Mouse (Mus musculus) neural tube, embryonic 11.5 days (tissue): ENCODE results near the gene Nav2. TPM values are rescaled to one million over a fixed set of nuclear protein-coding genes. Genes with fewer than 3 reads are reported as not detected.

ENCODE experiments used
- ATAC-seq: fragments of 200-750 bp; cut with Nextera tagmentation; 2 replicates; pipeline ENCODE4 v1.8.0; 2017; ENCODE audit warnings: moderate number of reproducible peaks, mild to moderate bottlenecking, moderate TSS enrichment, moderate library complexity; ENCODE audit not compliant: insufficient read depth, low FRiP score, low TSS enrichment
- DNase-seq: peaks from one replicate; pipeline ENCODE4 v3.0.0-alpha.2; 2015; ENCODE audit warnings: low spot score
- H3K27ac ChIP-seq: fragments of 300-500 bp; sonication (generic); 2 replicates; pipeline ENCODE4 v1.5.1; 2014; ENCODE audit warnings: low read depth, mild to moderate bottlenecking, low read length
- H3K27me3 ChIP-seq: fragments of 300-500 bp; sonication (generic); 2 replicates; pipeline ENCODE4 v1.6.1; 2014; ENCODE audit warnings: mild to moderate bottlenecking, low read length, mixed read lengths; ENCODE audit not compliant: control insufficient read depth, insufficient read depth
- H3K36me3 ChIP-seq: fragments of 300-500 bp; sonication (generic); 2 replicates; pipeline ENCODE4 v1.6.1; 2014; ENCODE audit warnings: mild to moderate bottlenecking, low read length, moderate library complexity, mixed read lengths; ENCODE audit not compliant: control insufficient read depth, insufficient read depth
- H3K4me1 ChIP-seq: fragments of 300-500 bp; sonication (generic); 2 replicates; pipeline ENCODE4 v1.6.1; 2014; ENCODE audit warnings: low read length, mixed read lengths; ENCODE audit not compliant: control insufficient read depth, insufficient read depth
- H3K4me2 ChIP-seq: fragments of 300-500 bp; sonication (generic); 2 replicates; pipeline ENCODE4 v1.6.1; 2014; ENCODE audit warnings: low read depth, mild to moderate bottlenecking, moderate library complexity
- H3K4me3 ChIP-seq: fragments of 300-500 bp; sonication (generic); 2 replicates; pipeline ENCODE4 v1.5.1; 2014; ENCODE audit warnings: low read depth, low read length
- H3K9ac ChIP-seq: fragments of 300-500 bp; sonication (generic); 2 replicates; pipeline ENCODE4 v1.6.1; 2014; ENCODE audit warnings: mild to moderate bottlenecking, low read length
- H3K9me3 ChIP-seq: fragments of 300-500 bp; sonication (generic); 2 replicates; pipeline ENCODE4 v1.6.1; 2016; ENCODE audit warnings: low read length; ENCODE audit not compliant: control insufficient read depth
- WGBS: fragments of 180-500 bp; shearing (Covaris S2); extraction: QIAGEN DNeasy Blood & Tissue Kit; methylation state at CpG from one replicate; pipeline ENCODE4 v1.1.7; 2014; 5-methylcytosine and 5-hydroxymethylcytosine counted together
- polyA plus RNA-seq: library from polyadenylated mRNA; unstranded; fragments of >200 nt; fragmentation: Nextera tagmentation; extraction: Ambion mirVana; gene quantifications from 2 replicates; pipeline ENCODE4 v1.2.1, GENCODE M21; 2014

Nav2 gene
- polyA plus RNA-seq, 1 experiment from 2014 or later: 19.2 TPM

- Histone ChIP-seq H3K9me3 (no peaks in the 10 kb centered on the region), H3K27ac (no peak overlapping the region), H3K4me3 (peak overlapping the region; percentile 14), H3K27me3 (no peaks in the 10 kb centered on the region), H3K4me2 (peak overlapping the region; percentile 43), H3K36me3 (no peaks in the 10 kb centered on the region), H3K4me1 (peaks cover 11% of the 10 kb centered on the region; the same call in 1 of the 2 replicates), H3K9ac (peak overlapping the region; percentile 23; the same call in 1 of the 2 replicates)
- DNase-seq (peak; percentile 50), ATAC-seq (peak; percentile 58; the same call in 1 of the 2 replicates)
- WGBS: 2% methylated on average over 24 of the region's 24 CpGs
These were observed 614.0 kb downstream of the Nav2 start for GRCm38 (mm10) chr7:49522411-49523114.

- Histone ChIP-seq H3K27me3 (no peaks in the 10 kb centered on the region), H3K4me3 (peak overlapping the region; percentile 14), H3K36me3 (no peaks in the 10 kb centered on the region), H3K9me3 (no peaks in the 10 kb centered on the region), H3K9ac (no peak overlapping the region), H3K4me2 (peak overlapping the region; percentile 43; the same call in 1 of the 2 replicates), H3K27ac (no peak overlapping the region), H3K4me1 (peaks cover 13% of the 10 kb centered on the region; the same call in 1 of the 2 replicates)
- WGBS: 33% methylated on average over 4 of the region's 4 CpGs
- ATAC-seq (no peak), DNase-seq (no peak)
These were observed 614.6 kb downstream of the Nav2 start for GRCm38 (mm10) chr7:49523115-49523445.

GRCm38 (mm10) chr7:49523729-49524128 lies 615.2 kb downstream of the Nav2 start:
- no peak overlapping the region for H3K4me3 ChIP-seq
- H3K9ac ChIP-seq: no peak overlapping the region
- peaks cover 13% of the 10 kb centered on the region; the same call in 1 of the 2 replicates for H3K4me1 ChIP-seq
- no peaks in the 10 kb centered on the region for H3K36me3 ChIP-seq
- WGBS: 38% methylated on average over 5 of the region's 5 CpGs
- no peaks in the 10 kb centered on the region for H3K9me3 ChIP-seq
- H3K4me2 ChIP-seq: no peak overlapping the region
- DNase-seq (no peak), ATAC-seq (no peak)
- H3K27me3 ChIP-seq: no peaks in the 10 kb centered on the region
- H3K27ac ChIP-seq: no peak overlapping the region

DNA sequence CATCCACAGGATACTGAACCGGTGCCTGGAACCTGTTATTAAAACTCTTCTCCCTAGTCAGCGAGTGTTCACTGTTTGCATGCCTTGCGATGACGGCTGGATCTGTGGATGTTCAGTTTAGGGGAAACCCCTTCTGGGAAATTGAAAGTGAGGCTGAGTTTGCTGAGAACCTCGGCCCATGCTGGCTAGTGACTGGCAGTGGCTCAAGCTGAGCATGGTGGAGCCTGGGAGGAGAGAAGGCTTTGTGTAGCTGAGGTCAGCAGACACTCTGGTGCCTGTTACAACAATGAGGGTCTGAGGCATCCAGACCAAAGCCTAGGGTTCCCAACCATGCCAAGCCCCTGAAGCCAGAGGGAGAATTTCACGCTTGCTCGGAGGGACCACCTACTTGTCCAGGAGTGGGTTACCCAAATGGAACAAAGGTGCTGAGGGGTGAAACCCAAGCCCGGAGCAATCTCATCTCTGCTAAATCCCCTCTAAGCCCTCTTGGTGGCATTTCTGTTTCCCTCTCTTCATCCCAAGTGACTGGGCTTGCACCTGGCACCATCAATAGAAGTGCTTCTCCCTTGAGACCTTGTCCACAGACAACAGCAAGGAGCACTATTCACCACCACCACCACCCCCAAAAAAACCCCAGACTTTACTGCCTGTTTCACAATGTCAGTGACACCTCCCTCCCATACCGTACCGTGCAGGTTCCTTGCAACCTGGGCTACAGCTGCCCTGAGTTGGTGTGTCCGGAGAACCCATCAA lies 617.0 kb downstream of the Nav2 start:
- Histone ChIP-seq H3K27ac (no peak overlapping the region), H3K4me1 (peaks cover 13% of the 10 kb centered on the region; the same call in 1 of the 2 replicates), H3K9ac (no peak overlapping the region), H3K4me2 (no peak overlapping the region), H3K36me3 (no peaks in the 10 kb centered on the region), H3K9me3 (no peaks in the 10 kb centered on the region), H3K27me3 (no peaks in the 10 kb centered on the region), H3K4me3 (no peak overlapping the region)
- DNase-seq (no peak), ATAC-seq (no peak)
- WGBS: 66% methylated on average over 11 of the region's 11 CpGs

DNA sequence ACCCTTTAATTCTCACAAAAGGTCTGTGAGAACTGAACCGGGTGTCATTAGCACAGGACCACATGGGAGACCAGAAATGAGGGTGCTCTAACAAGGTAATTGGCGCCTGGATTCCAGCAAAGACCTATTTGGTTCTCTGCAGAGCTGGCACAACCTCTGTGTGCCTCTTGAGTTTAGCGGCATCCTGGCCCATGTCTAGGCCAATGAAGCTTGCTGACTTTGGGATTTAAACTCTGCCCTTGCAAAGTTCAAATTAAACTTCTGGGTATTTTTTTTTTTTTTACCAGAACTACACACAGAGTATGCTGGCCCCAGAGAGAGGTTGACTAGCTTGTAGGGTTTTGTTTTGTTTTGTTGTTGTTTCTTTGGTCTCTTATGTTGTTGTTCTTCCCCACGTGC lies 617.6 kb downstream of the Nav2 start:
- Histone ChIP-seq H3K4me1 (peaks cover 13% of the 10 kb centered on the region; the same call in 1 of the 2 replicates), H3K9ac (no peak overlapping the region), H3K4me2 (no peak overlapping the region), H3K36me3 (no peaks in the 10 kb centered on the region), H3K27me3 (no peaks in the 10 kb centered on the region), H3K4me3 (no peak overlapping the region), H3K9me3 (no peaks in the 10 kb centered on the region), H3K27ac (no peak overlapping the region)
- DNase-seq (no peak), ATAC-seq (no peak)
- 74% methylated on average over 4 of the region's 4 CpGs for WGBS

DNA sequence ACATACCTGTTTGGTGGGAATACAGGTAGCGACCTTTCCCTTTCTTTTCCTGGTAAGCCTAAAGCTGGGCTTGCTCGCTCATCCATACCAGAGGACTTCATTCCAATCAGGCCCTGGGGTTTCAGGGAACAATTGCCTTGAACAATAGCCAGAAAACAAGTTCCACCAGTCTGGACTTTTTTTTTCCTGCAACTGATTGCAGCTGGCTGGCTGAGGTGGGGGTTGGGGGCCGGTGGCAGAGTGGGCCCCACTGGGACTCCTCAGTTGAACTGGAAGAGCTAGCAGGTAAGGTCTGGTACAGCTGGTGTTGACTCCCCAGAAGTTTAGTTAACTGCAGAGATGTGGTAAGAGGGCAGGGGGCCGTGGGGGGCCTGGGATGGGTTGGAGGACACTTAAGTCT lies 619.0 kb downstream of the Nav2 start:
- Histone ChIP-seq H3K36me3 (no peaks in the 10 kb centered on the region), H3K4me3 (no peak overlapping the region), H3K9ac (no peak overlapping the region), H3K27me3 (no peaks in the 10 kb centered on the region), H3K9me3 (no peaks in the 10 kb centered on the region), H3K4me1 (peaks cover 7% of the 10 kb centered on the region; the same call in 1 of the 2 replicates), H3K27ac (no peak overlapping the region), H3K4me2 (no peak overlapping the region)
- DNase-seq (no peak), ATAC-seq (no peak)
- WGBS: 24% methylated on average over 4 of the region's 4 CpGs

GRCm38 (mm10) chr7:49527925-49528324 lies 619.4 kb downstream of the Nav2 start:
- H3K9ac ChIP-seq: no peak overlapping the region
- no peak overlapping the region for H3K27ac ChIP-seq
- H3K4me1 ChIP-seq: peaks cover 4% of the 10 kb centered on the region; the same call in 1 of the 2 replicates
- no peaks in the 10 kb centered on the region for H3K36me3 ChIP-seq
- ATAC-seq (no peak), DNase-seq (no peak)
- no peaks in the 10 kb centered on the region for H3K9me3 ChIP-seq
- H3K4me2 ChIP-seq: no peak overlapping the region
- H3K4me3 ChIP-seq: no peak overlapping the region
- WGBS: 28% methylated on average over 4 of the region's 4 CpGs
- no peaks in the 10 kb centered on the region for H3K27me3 ChIP-seq

DNA sequence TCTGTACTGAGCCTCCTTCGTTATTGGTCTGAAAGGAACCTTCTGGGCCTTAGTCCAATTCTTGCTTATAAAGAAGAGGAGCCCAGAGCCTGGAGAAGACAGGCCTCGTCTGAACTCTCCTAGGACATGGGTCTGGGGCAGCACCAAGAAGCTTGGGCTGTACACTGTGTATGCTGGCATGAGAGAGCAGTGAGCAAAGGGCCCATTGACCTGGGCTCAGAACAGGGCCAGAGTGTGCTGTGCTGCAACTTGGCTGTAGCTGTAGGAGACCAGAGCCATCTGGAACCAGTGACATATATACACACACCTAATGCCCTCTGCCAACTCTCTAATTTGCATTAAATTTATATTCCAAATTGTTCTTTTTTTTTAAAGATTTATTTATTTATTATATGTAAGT lies 621.0 kb downstream of the Nav2 start:
- H3K27ac ChIP-seq: no peak overlapping the region
- DNase-seq: no peak
- no peaks in the 10 kb centered on the region for H3K9me3 ChIP-seq
- no peak overlapping the region for H3K9ac ChIP-seq
- H3K36me3 ChIP-seq: no peaks in the 10 kb centered on the region
- H3K4me3 ChIP-seq: no peak overlapping the region
- H3K4me1 ChIP-seq: peaks cover 4% of the 10 kb centered on the region; the same call in 1 of the 2 replicates
- 97% methylated on average over 2 of the region's 2 CpGs for WGBS
- no peak overlapping the region for H3K4me2 ChIP-seq
- no peak for ATAC-seq
- H3K27me3 ChIP-seq: no peaks in the 10 kb centered on the region

DNA sequence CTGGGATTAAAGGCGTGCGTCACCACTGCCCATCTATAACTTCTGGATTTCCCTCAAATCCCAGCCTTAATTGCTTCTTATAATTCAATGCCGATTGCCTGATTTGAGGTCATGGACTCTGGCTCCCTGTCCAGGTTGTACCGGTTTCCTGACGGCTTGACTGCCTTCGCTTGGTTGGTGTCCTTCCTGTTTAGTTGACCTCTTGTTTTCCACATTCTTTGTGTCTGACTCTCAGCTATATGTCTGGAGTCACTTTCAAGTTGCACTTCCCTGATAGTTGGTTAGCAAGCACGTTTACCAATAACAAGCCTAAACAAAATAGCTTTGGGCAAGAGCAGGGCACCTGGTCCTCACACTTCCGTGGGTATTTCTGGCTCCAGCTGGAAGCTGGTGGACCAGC lies 625.1 kb downstream of the Nav2 start:
- no peaks in the 10 kb centered on the region for H3K9me3 ChIP-seq
- no peak overlapping the region for H3K9ac ChIP-seq
- no peak overlapping the region for H3K4me2 ChIP-seq
- H3K27me3 ChIP-seq: no peaks in the 10 kb centered on the region
- DNase-seq: no peak
- 83% methylated on average over 8 of the region's 8 CpGs for WGBS
- H3K36me3 ChIP-seq: no peaks in the 10 kb centered on the region
- H3K4me3 ChIP-seq: no peak overlapping the region
- no peak overlapping the region for H3K27ac ChIP-seq
- no peaks in the 10 kb centered on the region for H3K4me1 ChIP-seq
- no peak for ATAC-seq
